Mouse (Mus musculus): ENCODE measurements at regions not wholly inside any gene's neighbourhood (a gene's known extent, or its start where the extent isn't known, plus 50 kb on each side); places are given as distances from the start of the nearest gene placed in this dataset.

- DNase-seq (ENCODE audit: low read depth): no peak
Measured at GRCm38 (mm10) chr4:114720696-114721095, 100.8 kb upstream of the Gm12830 start.

GRCm38 (mm10) chr4:114721386-114721785 lies 100.1 kb upstream of the Gm12830 start:
- DNase-seq (ENCODE audit: low read depth): no peak

- no peak for DNase-seq (ENCODE audit: low read depth)
Measured at GRCm38 (mm10) chr4:114728235-114729000, 93.1 kb upstream of the Gm12830 start.

GRCm38 (mm10) chr4:114733256-114734004 lies 88.1 kb upstream of the Gm12830 start:
- no peak for DNase-seq (ENCODE audit: low read depth)

GRCm38 (mm10) chr4:114738903-114739667 lies 82.4 kb upstream of the Gm12830 start:
- no peak for DNase-seq (ENCODE audit: low read depth)

- DNase-seq (ENCODE audit: low read depth): no peak
Measured at GRCm38 (mm10) chr4:114748131-114748530, 73.4 kb upstream of the Gm12830 start.

- DNase-seq (ENCODE audit: low read depth): no peak
Measured at GRCm38 (mm10) chr4:114759837-114760236, 61.7 kb upstream of the Gm12830 start.

- DNase-seq (ENCODE audit: low read depth): no peak
Measured at GRCm38 (mm10) chr4:114766643-114767393, 54.7 kb upstream of the Gm12830 start.
